Mouse (Mus musculus): ENCODE measurements around the gene Macf1. TPM values are rescaled to one million over a fixed set of nuclear protein-coding genes. Genes with fewer than 3 reads are reported as not detected.

Macf1 gene
- polyA plus RNA-seq, 1 experiment from 2014 or later: 35.3 TPM

DNA sequence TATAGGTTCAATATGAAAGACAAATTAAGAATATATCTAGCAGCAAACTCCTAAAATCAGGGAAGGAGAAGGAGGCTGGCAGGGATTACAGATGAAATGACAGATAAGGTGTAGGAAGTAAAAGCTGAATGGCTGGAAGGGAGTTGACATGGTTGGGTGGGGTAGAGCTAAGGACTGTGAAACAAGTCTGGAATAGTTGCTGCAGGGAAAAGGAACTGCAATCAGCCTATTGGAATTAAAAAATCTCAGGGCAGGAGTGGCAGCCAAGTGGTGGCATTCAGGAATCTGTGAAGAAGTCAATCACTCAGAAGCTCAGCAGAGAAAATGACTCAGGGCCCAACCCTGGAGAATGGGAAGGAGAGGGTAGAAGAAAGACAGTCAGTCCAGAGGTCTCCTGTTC, 62.4 kb downstream of the Macf1 start:
- H3K4me2 ChIP-seq (ENCODE audit: low read depth, low read length): no peak overlapping the region
- H3K27ac ChIP-seq (ENCODE audit: low read length): peak overlapping the region; percentile 47; the same call in 1 of the 2 replicates
- no peak overlapping the region for H3K4me3 ChIP-seq (replicated peaks; ENCODE audit: low read length)
- no peak overlapping the region for H3K9ac ChIP-seq (ENCODE audit: low read length)
- no peaks in the 10 kb centered on the region for H3K36me3 ChIP-seq (ENCODE audit: control insufficient read depth, insufficient read depth, low read length)
- H3K9me3 ChIP-seq (replicated peaks; ENCODE audit: control insufficient read depth, low read length): no peaks in the 10 kb centered on the region
- no peaks in the 10 kb centered on the region for H3K27me3 ChIP-seq (ENCODE audit: control insufficient read depth, insufficient read depth, low read length)
- ATAC-seq (ENCODE audit: insufficient read depth, low FRiP score): no peak
- H3K4me1 ChIP-seq (ENCODE audit: control insufficient read depth, insufficient read depth, low read length): peaks cover 24% of the 10 kb centered on the region

DNA sequence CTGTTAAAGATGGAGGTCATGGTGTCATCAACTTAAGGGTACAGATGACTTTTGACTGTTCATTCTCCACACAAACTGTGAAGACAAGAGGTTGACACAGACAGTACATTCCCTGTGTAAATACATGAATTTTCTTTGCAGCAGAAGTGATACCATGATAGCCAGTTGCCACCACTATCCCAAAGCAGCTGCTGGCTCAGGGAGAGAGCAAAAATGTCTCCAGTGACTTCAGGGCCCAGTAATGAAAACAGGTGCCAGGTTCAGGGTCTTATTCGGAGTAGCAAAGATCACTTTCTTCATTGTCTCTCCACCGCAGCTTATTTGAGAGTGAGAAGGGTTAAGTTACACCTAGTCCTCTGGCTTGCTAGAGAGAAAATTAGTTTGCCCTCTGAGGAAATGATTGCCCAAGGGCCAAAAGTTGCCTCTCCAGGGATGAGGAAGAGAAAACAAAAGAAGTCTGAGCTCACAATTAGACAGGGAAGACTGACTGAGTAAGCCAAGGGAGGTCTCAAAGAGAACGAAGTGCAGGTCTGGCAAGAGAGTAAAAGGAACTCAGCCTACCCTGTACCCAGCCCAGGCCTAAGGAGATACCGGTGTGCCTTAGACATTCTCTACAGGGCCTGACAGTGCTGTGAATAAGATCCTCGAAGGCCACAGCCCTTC, 66.3 kb downstream of the Macf1 start:
- peaks cover 19% of the 10 kb centered on the region for H3K4me1 ChIP-seq (ENCODE audit: control insufficient read depth, insufficient read depth, low read length)
- no peaks in the 10 kb centered on the region for H3K27me3 ChIP-seq (ENCODE audit: control insufficient read depth, insufficient read depth, low read length)
- no peak overlapping the region for H3K4me2 ChIP-seq (ENCODE audit: low read depth, low read length)
- ATAC-seq (ENCODE audit: insufficient read depth, low FRiP score): no peak
- no peaks in the 10 kb centered on the region for H3K9me3 ChIP-seq (replicated peaks; ENCODE audit: control insufficient read depth, low read length)
- H3K4me3 ChIP-seq (replicated peaks; ENCODE audit: low read length): no peak overlapping the region
- H3K27ac ChIP-seq (ENCODE audit: low read length): no peak overlapping the region
- WGBS: 72% methylated on average over 5 of the region's 5 CpGs
- no peak overlapping the region for H3K9ac ChIP-seq (ENCODE audit: low read length)
- no peaks in the 10 kb centered on the region for H3K36me3 ChIP-seq (ENCODE audit: control insufficient read depth, insufficient read depth, low read length)

- Histone ChIP-seq H3K36me3 (ENCODE audit: control insufficient read depth, insufficient read depth, low read length) (no peaks in the 10 kb centered on the region), H3K4me1 (ENCODE audit: control insufficient read depth, insufficient read depth, low read length) (peaks cover 24% of the 10 kb centered on the region), H3K4me3 (replicated peaks; ENCODE audit: low read length) (no peak overlapping the region), H3K9me3 (replicated peaks; ENCODE audit: control insufficient read depth, low read length) (no peaks in the 10 kb centered on the region), H3K27me3 (ENCODE audit: control insufficient read depth, insufficient read depth, low read length) (no peaks in the 10 kb centered on the region), H3K4me2 (ENCODE audit: low read depth, low read length) (no peak overlapping the region), H3K27ac (ENCODE audit: low read length) (no peak overlapping the region), H3K9ac (ENCODE audit: low read length) (no peak overlapping the region)
- ATAC-seq (ENCODE audit: insufficient read depth, low FRiP score): no peak
- 55% methylated on average over 4 of the region's 4 CpGs for WGBS
Observed at GRCm38 (mm10) chr4:123616971-123617370, 67.2 kb downstream of the Macf1 start.

- Histone ChIP-seq H3K9ac (ENCODE audit: low read length) (no peak overlapping the region), H3K9me3 (replicated peaks; ENCODE audit: control insufficient read depth, low read length) (no peaks in the 10 kb centered on the region), H3K4me3 (replicated peaks; ENCODE audit: low read length) (no peak overlapping the region), H3K36me3 (ENCODE audit: control insufficient read depth, insufficient read depth, low read length) (no peaks in the 10 kb centered on the region), H3K27me3 (ENCODE audit: control insufficient read depth, insufficient read depth, low read length) (no peaks in the 10 kb centered on the region), H3K27ac (ENCODE audit: low read length) (no peak overlapping the region), H3K4me1 (ENCODE audit: control insufficient read depth, insufficient read depth, low read length) (peaks cover 26% of the 10 kb centered on the region), H3K4me2 (ENCODE audit: low read depth, low read length) (no peak overlapping the region)
- no peak for ATAC-seq (ENCODE audit: insufficient read depth, low FRiP score)
Observed at GRCm38 (mm10) chr4:123616501-123616900, 67.7 kb downstream of the Macf1 start.

GRCm38 (mm10) chr4:123613309-123613947, 70.7 kb downstream of the Macf1 start:
- Histone ChIP-seq H3K27me3 (ENCODE audit: control insufficient read depth, insufficient read depth, low read length) (no peaks in the 10 kb centered on the region), H3K4me3 (replicated peaks; ENCODE audit: low read length) (no peak overlapping the region), H3K36me3 (ENCODE audit: control insufficient read depth, insufficient read depth, low read length) (no peaks in the 10 kb centered on the region), H3K4me1 (ENCODE audit: control insufficient read depth, insufficient read depth, low read length) (peaks cover 29% of the 10 kb centered on the region), H3K4me2 (ENCODE audit: low read depth, low read length) (no peak overlapping the region; the same call in 1 of the 2 replicates), H3K9ac (ENCODE audit: low read length) (no peak overlapping the region), H3K9me3 (replicated peaks; ENCODE audit: control insufficient read depth, low read length) (no peaks in the 10 kb centered on the region), H3K27ac (ENCODE audit: low read length) (peak overlapping the region; percentile 43; the same call in 1 of the 2 replicates)
- peak; percentile 81 for ATAC-seq (ENCODE audit: insufficient read depth, low FRiP score)
- WGBS: 53% methylated on average over 7 of the region's 7 CpGs

DNA sequence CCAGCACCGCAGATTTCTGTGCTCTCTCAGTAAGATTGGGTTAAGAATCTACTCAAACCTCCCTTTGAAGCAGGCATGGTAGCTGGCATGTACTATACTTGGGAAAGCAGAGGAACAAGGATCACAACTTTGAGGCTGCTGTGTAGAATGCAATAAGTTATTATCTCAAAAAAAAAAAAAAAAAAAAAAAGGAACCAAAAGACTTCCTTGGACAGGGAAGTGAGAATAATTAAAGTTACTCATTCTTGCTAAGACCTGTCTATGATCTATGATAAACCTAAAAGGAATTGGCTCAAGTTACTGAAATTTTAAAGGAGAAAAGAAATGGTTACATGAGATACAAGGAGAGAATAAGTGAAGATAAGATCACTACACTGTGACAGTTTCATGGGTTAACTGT, 72.2 kb downstream of the Macf1 start:
- H3K9me3 ChIP-seq (replicated peaks; ENCODE audit: control insufficient read depth, low read length): peaks cover 5% of the 10 kb centered on the region; the same call in 1 of the 2 replicates
- no peak for ATAC-seq (ENCODE audit: insufficient read depth, low FRiP score)
- H3K4me2 ChIP-seq (ENCODE audit: low read depth, low read length): no peak overlapping the region
- H3K27ac ChIP-seq (ENCODE audit: low read length): 0 out of 2 replicates have a peak overlapping the region, but pooled peaks have one; percentile 36
- WGBS: 91% methylated on average over 1 of the region's 1 CpGs
- peaks cover 29% of the 10 kb centered on the region for H3K4me1 ChIP-seq (ENCODE audit: control insufficient read depth, insufficient read depth, low read length)
- H3K36me3 ChIP-seq (ENCODE audit: control insufficient read depth, insufficient read depth, low read length): 0 out of 2 replicates have a peak, but pooled peaks cover 3% of the 10 kb centered on the region
- no peak overlapping the region for H3K4me3 ChIP-seq (replicated peaks; ENCODE audit: low read length)
- no peaks in the 10 kb centered on the region for H3K27me3 ChIP-seq (ENCODE audit: control insufficient read depth, insufficient read depth, low read length)
- H3K9ac ChIP-seq (ENCODE audit: low read length): no peak overlapping the region

GRCm38 (mm10) chr4:123611241-123611640, 72.9 kb downstream of the Macf1 start:
- no peak overlapping the region for H3K4me2 ChIP-seq (ENCODE audit: low read depth, low read length)
- no peak for ATAC-seq (ENCODE audit: insufficient read depth, low FRiP score)
- WGBS: 79% methylated on average over 1 of the region's 2 CpGs
- H3K9me3 ChIP-seq (replicated peaks; ENCODE audit: control insufficient read depth, low read length): peaks cover 5% of the 10 kb centered on the region; the same call in 1 of the 2 replicates
- no peak overlapping the region for H3K4me3 ChIP-seq (replicated peaks; ENCODE audit: low read length)
- no peaks in the 10 kb centered on the region for H3K27me3 ChIP-seq (ENCODE audit: control insufficient read depth, insufficient read depth, low read length)
- H3K27ac ChIP-seq (ENCODE audit: low read length): no peak overlapping the region
- no peak overlapping the region for H3K9ac ChIP-seq (ENCODE audit: low read length)
- 0 out of 2 replicates have a peak, but pooled peaks cover 3% of the 10 kb centered on the region for H3K36me3 ChIP-seq (ENCODE audit: control insufficient read depth, insufficient read depth, low read length)
- H3K4me1 ChIP-seq (ENCODE audit: control insufficient read depth, insufficient read depth, low read length): peaks cover 29% of the 10 kb centered on the region

DNA sequence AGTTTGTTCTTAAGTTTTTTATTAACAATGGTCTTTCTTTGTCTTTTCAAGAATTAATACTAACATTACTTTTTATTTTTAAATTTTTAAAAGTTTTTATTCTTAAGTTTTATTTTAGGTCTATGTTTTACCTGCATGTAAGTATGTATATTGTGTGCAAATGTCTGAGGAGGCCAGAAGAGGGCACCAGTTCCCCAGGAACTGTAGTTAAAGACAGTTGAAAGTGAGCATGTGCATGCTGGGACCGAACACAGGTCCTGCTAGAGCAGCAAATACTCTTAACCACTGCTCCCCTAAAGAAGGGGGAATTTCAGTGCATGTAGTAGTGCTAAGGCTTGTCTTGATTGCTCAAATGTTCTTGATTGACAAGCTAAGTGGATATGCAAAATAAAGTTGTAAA, 77.0 kb downstream of the Macf1 start:
- 85% methylated on average over 1 of the region's 1 CpGs for WGBS
- H3K9ac ChIP-seq (ENCODE audit: low read length): no peak overlapping the region
- 0 out of 2 replicates have a peak, but pooled peaks cover 3% of the 10 kb centered on the region for H3K36me3 ChIP-seq (ENCODE audit: control insufficient read depth, insufficient read depth, low read length)
- H3K27ac ChIP-seq (ENCODE audit: low read length): no peak overlapping the region
- H3K4me3 ChIP-seq (replicated peaks; ENCODE audit: low read length): no peak overlapping the region
- H3K27me3 ChIP-seq (ENCODE audit: control insufficient read depth, insufficient read depth, low read length): no peaks in the 10 kb centered on the region
- ATAC-seq (ENCODE audit: insufficient read depth, low FRiP score): no peak
- no peak overlapping the region for H3K4me2 ChIP-seq (ENCODE audit: low read depth, low read length)
- peaks cover 5% of the 10 kb centered on the region; the same call in 1 of the 2 replicates for H3K9me3 ChIP-seq (replicated peaks; ENCODE audit: control insufficient read depth, low read length)
- H3K4me1 ChIP-seq (ENCODE audit: control insufficient read depth, insufficient read depth, low read length): peaks cover 13% of the 10 kb centered on the region

DNA sequence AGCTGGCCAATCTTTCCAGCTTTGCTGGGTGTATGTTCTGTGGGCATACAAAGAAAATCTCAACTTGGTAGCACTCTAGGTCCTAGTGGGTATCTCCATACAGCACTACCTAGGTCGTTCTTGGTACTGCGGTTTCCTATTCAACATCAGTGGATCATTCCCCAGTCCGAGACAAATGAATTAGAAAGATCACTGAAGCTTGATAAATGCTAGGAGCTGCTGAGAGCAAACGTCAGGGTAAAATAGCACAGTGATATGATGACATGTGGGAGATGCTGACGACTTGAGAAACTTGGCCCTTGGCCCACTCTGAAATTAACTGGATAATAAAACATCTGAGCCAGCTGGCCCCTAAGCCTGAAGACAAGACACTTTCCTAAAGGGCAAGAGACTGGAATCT, 78.2 kb downstream of the Macf1 start:
- WGBS: 40% methylated on average over 5 of the region's 5 CpGs
- Histone ChIP-seq H3K9me3 (replicated peaks; ENCODE audit: control insufficient read depth, low read length) (peaks cover 5% of the 10 kb centered on the region; the same call in 1 of the 2 replicates), H3K27me3 (ENCODE audit: control insufficient read depth, insufficient read depth, low read length) (no peaks in the 10 kb centered on the region), H3K27ac (ENCODE audit: low read length) (no peak overlapping the region), H3K4me3 (replicated peaks; ENCODE audit: low read length) (no peak overlapping the region), H3K9ac (ENCODE audit: low read length) (no peak overlapping the region), H3K4me1 (ENCODE audit: control insufficient read depth, insufficient read depth, low read length) (peaks cover 11% of the 10 kb centered on the region; the same call in 1 of the 2 replicates), H3K36me3 (ENCODE audit: control insufficient read depth, insufficient read depth, low read length) (0 out of 2 replicates have a peak, but pooled peaks cover 3% of the 10 kb centered on the region), H3K4me2 (ENCODE audit: low read depth, low read length) (no peak overlapping the region)
- ATAC-seq (ENCODE audit: insufficient read depth, low FRiP score): no peak
